Mouse (Mus musculus) urinary bladder, postnatal 4 days (tissue): Measurements from ENCODE around the gene Ern2.

Experiments used
- DNase-seq, 2 experiments: peaks; one replicate each; pipeline ENCODE4 v3.0.0; 2021 to 2022; ENCODE audit warnings: low spot score in 2 of 2

The Ern2 gene

GRCm38 (mm10) chr7:122186043-122186442 lies at the start of gene Ern2:
Gene Ern2, minus strand, starts transcription at chr7:122186207.
- no peak for DNase-seq

DNA sequence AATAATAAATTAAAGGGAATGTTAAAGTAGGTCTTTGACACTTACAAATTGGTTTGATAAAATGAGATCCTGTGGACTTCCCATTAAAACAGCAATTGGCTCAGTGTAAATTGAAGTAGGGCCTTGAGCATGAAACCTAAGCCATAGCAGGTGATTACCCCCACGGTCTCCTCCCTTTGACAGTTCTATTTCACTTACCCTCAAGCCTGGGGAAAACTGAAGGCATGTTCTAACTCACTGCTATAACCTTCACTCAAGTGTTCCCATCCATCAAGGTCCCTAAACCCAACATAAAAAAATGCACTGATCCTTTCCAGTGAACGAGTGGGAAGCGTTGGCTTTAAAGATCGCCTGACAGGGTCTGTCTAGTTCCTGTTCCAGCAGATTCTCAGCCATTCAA lies 44.9 kb upstream of the Ern2 start:
- DNase-seq: no peak

- no peak for DNase-seq
Observed at GRCm38 (mm10) chr7:122229916-122230315, 43.9 kb upstream of the Ern2 start.

- no peak for DNase-seq
Observed at GRCm38 (mm10) chr7:122229306-122229705, 43.3 kb upstream of the Ern2 start.

DNA sequence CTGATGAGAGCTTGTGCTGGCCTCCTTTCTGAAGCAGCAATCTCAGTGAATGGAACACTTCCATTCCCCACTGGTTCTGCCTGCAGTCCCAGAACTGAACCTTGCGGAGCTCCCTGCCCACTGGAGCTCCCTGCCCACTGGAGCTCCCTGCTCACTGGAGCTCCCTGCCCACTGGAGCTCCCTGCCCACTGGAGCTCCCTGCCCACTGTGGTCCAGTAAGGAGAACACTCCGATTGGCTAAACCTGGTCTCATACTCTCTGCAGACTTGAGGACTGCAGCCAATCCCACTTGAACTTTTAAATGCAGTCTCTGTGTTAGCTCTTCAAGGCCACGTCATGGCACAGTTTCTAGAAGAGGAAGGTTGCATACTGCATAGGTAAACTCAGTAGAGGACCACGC lies 40.7 kb upstream of the Ern2 start:
- DNase-seq: no peak

GRCm38 (mm10) chr7:122226020-122226742 lies 40.2 kb upstream of the Ern2 start:
- no peak for DNase-seq

GRCm38 (mm10) chr7:122219315-122219801 lies 33.4 kb upstream of the Ern2 start, which contains the start of gene Chp2:
Gene Chp2, plus strand, starts transcription at chr7:122219496.
- peak in 1 of 2 experiments; percentile 27 for DNase-seq

DNA sequence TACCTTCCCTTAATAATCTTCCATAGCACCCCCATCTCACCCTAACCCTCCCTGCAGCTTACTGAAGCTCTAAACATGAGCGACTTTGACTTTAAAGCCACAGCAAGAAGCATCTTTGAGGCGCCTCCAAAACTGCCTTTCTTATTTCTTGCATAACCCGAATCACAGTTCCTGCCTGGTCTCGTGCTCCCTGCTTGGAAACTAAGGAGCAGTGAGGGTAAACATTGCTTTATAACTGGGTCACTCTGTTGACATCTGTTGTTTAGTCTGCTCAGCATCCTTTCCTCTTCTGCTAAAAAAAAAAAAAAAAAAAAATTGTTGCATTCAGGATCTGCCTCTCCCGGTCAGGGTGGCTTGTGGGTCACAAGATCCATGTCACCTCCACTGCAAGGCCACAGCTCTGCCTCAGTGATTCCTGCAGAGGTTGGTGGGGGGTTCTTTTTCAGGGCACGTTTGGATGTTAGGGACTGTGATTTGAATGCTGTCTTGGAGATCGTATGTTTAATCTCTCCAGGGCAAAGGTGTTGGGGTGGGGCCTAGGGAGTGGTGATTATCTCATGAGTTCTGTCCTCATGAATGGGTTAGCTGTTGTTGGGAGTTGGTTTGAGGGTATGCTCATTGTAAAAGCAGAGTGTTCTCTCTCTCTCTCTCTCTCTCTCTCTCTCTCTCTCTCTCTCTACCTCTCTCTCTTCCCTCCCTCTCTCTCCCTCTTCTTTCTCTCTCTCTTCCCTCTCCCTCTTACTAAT lies 22.4 kb upstream of the Ern2 start:
- DNase-seq: no peak

GRCm38 (mm10) chr7:122206121-122206520 lies 20.1 kb upstream of the Ern2 start:
- DNase-seq: no peak

GRCm38 (mm10) chr7:122203936-122204335 lies 17.9 kb upstream of the Ern2 start:
- no peak for DNase-seq

- no peak for DNase-seq
Observed at GRCm38 (mm10) chr7:122199296-122199695, 13.3 kb upstream of the Ern2 start.

DNA sequence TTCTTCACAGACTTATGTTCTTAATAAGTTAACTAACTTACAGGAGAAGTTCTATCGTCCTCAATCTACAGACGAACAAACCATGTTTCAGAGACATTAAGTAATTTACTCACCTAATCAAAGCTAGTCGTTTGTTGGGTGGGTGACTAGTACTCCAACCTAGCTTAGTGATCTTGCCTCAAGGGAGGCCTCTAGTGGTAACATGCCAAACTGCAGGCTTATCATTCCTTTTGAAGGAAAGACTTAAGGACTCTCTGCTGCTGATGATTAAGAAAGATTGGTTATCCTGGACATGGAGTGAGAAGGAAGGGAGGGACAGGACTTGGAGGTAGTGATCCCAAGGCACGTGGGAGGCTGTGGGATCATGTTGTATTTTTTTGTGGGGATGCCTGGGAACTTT lies 11.3 kb upstream of the Ern2 start:
- no peak for DNase-seq

DNA sequence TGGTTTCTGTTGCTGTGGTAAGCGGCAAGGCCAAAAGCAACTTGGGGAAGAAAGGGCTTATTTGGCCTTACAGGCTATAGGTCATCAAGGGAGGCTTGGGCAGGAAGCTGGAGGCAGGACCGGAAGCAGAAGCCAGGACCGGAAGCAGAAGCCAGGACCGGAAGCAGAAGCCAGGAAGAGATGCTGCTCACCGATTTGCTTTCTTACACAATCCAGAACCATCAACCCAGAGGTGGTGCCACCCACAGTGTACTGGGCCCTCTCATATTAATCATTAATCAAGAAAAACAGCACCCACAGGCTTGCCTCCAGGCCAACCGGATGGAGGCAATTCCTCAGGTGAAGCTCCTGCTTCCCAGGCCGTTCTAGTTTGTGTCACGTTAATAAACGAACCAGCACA lies 10.8 kb upstream of the Ern2 start:
- DNase-seq: no peak

DNA sequence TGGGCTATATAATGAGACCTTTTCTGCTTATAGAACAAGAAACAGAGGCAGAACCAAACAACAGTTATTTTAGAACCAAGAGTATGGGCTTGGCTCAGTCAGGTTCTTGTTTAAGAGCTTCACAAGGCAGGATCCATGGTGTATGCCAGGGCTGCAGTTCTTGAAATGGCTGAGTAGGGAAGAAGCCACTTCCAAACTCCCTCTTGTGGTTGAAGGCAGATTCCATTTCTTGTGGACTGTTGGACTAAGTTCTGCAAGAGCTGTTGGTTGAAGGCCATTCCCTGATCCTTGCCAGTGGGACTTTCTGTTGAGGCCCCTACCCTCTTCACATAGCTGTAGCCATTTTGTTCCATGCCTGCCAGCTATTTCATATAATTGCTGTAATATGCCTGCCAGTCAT lies 7.9 kb upstream of the Ern2 start:
- DNase-seq: no peak

GRCm38 (mm10) chr7:122191097-122191496 lies 5.1 kb upstream of the Ern2 start:
- DNase-seq: no peak

- DNase-seq: no peak
Observed at GRCm38 (mm10) chr7:122189484-122189883, 3.5 kb upstream of the Ern2 start.

- DNase-seq: no peak
Observed at GRCm38 (mm10) chr7:122184569-122184968, 1.4 kb downstream of the Ern2 start.

DNA sequence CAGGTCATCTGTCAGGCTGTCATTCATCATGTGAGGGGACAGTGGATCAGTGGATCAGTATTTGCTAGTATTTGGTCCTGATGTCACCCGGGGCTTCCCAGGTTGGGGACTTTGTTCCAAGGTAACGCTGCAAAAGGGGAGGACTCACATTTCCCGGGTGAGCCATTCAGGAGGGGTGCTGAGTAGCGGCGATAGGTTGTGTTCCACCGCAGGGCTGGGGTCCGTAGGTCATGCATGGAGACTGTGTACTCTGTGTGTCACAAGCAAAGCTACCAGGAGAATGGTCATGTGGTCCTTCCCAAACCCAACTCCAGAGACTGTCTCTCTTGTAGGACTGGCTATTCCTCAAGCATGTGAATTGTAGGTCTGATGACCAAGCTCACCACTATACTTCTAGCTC lies 5.3 kb downstream of the Ern2 start:
- no peak for DNase-seq

DNA sequence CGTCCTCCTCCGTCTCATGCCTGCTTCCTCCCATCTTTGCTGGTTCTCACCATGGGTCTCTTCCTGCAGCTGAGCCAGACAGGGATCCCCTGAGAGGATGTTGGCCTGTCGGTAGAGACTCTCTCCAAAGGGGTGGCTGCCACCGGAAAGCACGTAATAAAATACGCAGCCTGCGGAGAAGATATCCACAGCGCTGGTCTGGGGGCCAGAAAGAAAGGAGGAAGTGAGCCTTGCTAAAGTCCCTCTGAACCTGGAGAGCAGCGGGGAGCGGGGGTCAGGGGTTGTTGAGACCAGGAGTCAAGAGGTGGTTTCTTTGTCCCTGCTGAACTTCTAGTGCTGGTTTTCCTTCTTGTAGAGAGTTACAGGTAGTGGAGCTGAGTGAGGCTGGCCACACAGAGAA lies 14.4 kb downstream of the Ern2 start:
- DNase-seq: no peak

DNA sequence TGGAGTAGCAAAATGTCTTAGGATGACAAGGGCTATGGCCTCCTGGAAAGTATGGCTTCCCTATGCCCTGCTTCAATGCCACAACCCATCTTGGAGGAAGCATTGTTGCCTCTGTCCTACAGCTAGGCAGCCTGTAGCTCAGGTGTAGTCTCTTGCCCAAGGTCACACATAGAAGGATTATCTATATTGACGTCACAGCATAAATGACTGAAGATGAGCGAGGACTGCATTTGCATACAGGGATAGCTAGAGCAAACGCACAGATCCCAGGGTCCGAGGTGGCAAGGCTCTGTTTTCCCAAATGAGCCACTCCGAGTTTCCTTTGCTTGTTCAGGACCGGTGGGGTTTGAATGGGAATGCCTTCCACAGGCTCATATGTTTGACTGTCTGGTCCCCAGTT lies 15.3 kb downstream of the Ern2 start:
- no peak for DNase-seq

DNA sequence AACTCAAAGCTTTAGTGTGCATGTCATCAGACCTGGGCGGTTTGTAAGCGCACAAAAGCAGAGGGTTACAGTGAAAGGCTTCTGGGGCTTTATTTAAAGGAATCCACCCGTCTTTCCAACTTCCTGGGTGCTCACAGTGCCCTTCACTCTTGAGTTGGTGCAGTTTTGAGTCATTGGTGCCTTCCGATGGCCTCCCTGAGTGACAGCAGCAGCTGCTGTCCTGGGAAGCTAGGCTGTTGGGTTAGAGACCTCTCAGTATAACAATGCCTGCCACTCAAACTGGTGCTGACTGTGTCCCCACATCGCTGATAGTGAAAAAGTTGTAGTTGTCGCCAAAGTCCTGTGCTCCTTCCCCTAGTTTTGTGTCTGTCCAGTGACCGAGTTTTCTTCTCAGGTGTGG lies 18.8 kb downstream of the Ern2 start:
- no peak for DNase-seq

- DNase-seq: no peak
Observed at GRCm38 (mm10) chr7:122163766-122164165, 22.2 kb downstream of the Ern2 start.

DNA sequence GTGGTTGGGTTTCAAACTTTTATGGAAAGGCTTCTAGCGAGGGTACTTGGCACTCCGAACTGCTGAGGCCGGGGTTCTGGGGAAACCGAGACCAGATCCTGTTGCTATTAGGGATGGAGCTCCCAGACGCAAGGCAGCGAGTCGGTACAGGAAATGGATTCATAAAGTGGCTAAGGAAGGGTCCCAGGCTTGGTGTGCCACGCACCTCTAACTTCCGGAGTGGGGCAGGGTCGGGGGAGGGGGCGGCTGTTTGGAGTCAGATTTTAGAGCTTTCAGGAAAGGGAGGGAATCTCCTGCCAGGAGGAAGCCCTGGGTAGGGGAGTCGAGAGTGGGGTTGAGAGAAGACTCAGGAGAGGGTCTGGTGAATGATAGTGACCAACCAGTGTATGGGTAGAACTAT lies 26.0 kb downstream of the Ern2 start:
- DNase-seq: no peak
